Mouse (Mus musculus): ENCODE measurements around the gene Alyref2. TPM values are rescaled to one million over a fixed set of nuclear protein-coding genes. Genes with fewer than 3 reads are reported as not detected.

The Alyref2 gene
- polyA plus RNA-seq (2012; rRNA removed), result 3.2 and 3.3 TPM in 2 replicates

DNA sequence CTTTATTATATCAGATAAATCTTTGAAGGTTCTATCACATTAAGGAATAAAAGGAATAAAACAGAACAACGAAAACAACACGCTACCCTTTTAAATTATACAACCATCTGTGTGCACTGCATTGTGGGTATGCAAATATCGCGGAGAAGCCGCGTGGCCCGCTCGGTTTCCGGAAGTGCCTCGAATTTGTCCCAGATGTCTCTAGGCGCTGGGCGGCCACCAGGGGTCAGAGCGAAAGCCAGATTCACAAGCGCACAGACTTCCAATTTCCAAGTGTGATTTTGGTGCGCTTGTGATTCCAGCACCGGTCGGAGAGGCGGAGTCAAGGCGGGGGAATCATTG lies at the start of gene Alyref2:
Alyref2 (plus strand) TSS at position 229 of the 342 bp plus-strand sequence.
- no peaks in the 10 kb centered on the region for H3K27me3 ChIP-seq (replicated peaks; ENCODE audit: control insufficient read depth, insufficient read depth, low read length)
- no peaks in the 10 kb centered on the region for H3K36me3 ChIP-seq (ENCODE audit: control insufficient read depth, insufficient read depth, low read length)
- DNase-seq, result peak; percentile 98
- TF ChIP-seq POLR2A (IDR thresholded peaks at IDR 0.05; ENCODE audit: low read depth, low read length) (no peak), CTCF (conservative IDR thresholded peaks at IDR 0.05; ENCODE audit: insufficient read depth, insufficient read length, low read depth, low read length) (peak; percentile 72)
- H3K27ac ChIP-seq (ENCODE audit: insufficient read depth, low read depth, low read length), result peak within 1 kb of the TSS; percentile 63
- H3K4me1 ChIP-seq (ENCODE audit: control insufficient read depth, insufficient read depth, low read length), result peaks cover 2% of the 10 kb centered on the region; the same call in 1 of the 2 replicates
- peak within 1 kb of the TSS; percentile 57 for H3K4me3 ChIP-seq (ENCODE audit: insufficient read depth, low read depth, low read length)
- WGBS, result under 1% methylated on average over 19 of the region's 19 CpGs

GRCm38 (mm10) chr1:171454926-171455325 lies 48.4 kb upstream of the Alyref2 start:
- Histone ChIP-seq H3K4me1 (ENCODE audit: control insufficient read depth, insufficient read depth, low read length) (peaks cover 3% of the 10 kb centered on the region; the same call in 1 of the 2 replicates), H3K36me3 (ENCODE audit: control insufficient read depth, insufficient read depth, low read length) (no peaks in the 10 kb centered on the region), H3K4me3 (ENCODE audit: insufficient read depth, low read depth, low read length) (no peak overlapping the region), H3K27me3 (replicated peaks; ENCODE audit: control insufficient read depth, insufficient read depth, low read length) (no peaks in the 10 kb centered on the region), H3K27ac (ENCODE audit: insufficient read depth, low read depth, low read length) (no peak overlapping the region)
- TF ChIP-seq POLR2A (IDR thresholded peaks at IDR 0.05; ENCODE audit: low read depth, low read length) (no peak), CTCF (conservative IDR thresholded peaks at IDR 0.05; ENCODE audit: insufficient read depth, insufficient read length, low read depth, low read length) (peak; percentile 25; the same call in 1 of the 2 replicates)
- 72% methylated on average over 6 of the region's 6 CpGs for WGBS
- DNase-seq, result no peak

GRCm38 (mm10) chr1:171457568-171457967 lies 45.7 kb upstream of the Alyref2 start:
- Histone ChIP-seq H3K36me3 (ENCODE audit: control insufficient read depth, insufficient read depth, low read length) (no peaks in the 10 kb centered on the region), H3K4me3 (ENCODE audit: insufficient read depth, low read depth, low read length) (no peak overlapping the region), H3K4me1 (ENCODE audit: control insufficient read depth, insufficient read depth, low read length) (peaks cover 3% of the 10 kb centered on the region; the same call in 1 of the 2 replicates), H3K27me3 (replicated peaks; ENCODE audit: control insufficient read depth, insufficient read depth, low read length) (no peaks in the 10 kb centered on the region), H3K27ac (ENCODE audit: insufficient read depth, low read depth, low read length) (no peak overlapping the region)
- DNase-seq, result no peak
- WGBS, result 73% methylated on average over 1 of the region's 1 CpGs
- TF ChIP-seq POLR2A (IDR thresholded peaks at IDR 0.05; ENCODE audit: low read depth, low read length) (no peak), CTCF (conservative IDR thresholded peaks at IDR 0.05; ENCODE audit: insufficient read depth, insufficient read length, low read depth, low read length) (no peak)

DNA sequence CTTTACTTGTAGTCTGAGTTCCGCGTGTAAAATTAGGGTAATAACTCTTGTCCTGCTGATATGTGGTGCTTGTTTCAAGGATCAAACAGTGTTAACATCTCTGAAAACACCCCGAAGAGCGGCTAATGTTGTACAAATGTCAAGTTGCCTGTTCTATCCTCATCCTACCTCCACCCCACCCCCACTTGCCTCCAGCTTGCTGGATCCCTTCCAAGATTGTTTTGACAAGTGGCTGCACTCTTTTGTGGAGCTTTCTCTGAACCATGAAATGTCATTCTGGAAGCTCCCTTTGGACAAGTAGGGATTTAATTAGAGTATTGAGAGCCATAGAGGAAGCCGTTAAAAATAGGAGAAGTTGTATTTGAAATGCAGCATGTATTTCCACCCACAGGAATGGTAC lies 43.5 kb upstream of the Alyref2 start:
- WGBS, result 25% methylated on average over 5 of the region's 5 CpGs
- no peaks in the 10 kb centered on the region for H3K27me3 ChIP-seq (replicated peaks; ENCODE audit: control insufficient read depth, insufficient read depth, low read length)
- H3K27ac ChIP-seq (ENCODE audit: insufficient read depth, low read depth, low read length), result no peak overlapping the region
- peaks cover 2% of the 10 kb centered on the region; the same call in 1 of the 2 replicates for H3K36me3 ChIP-seq (ENCODE audit: control insufficient read depth, insufficient read depth, low read length)
- H3K4me1 ChIP-seq (ENCODE audit: control insufficient read depth, insufficient read depth, low read length), result peaks cover 3% of the 10 kb centered on the region; the same call in 1 of the 2 replicates
- TF ChIP-seq CTCF (conservative IDR thresholded peaks at IDR 0.05; ENCODE audit: insufficient read depth, insufficient read length, low read depth, low read length) (no peak), POLR2A (IDR thresholded peaks at IDR 0.05; ENCODE audit: low read depth, low read length) (no peak)
- peak; percentile 61 for DNase-seq
- no peak overlapping the region for H3K4me3 ChIP-seq (ENCODE audit: insufficient read depth, low read depth, low read length)

- H3K4me3 ChIP-seq (ENCODE audit: insufficient read depth, low read depth, low read length), result no peak overlapping the region
- no peak overlapping the region for H3K27ac ChIP-seq (ENCODE audit: insufficient read depth, low read depth, low read length)
- peaks cover under 1% of the 10 kb centered on the region; the same call in 1 of the 2 replicates for H3K4me1 ChIP-seq (ENCODE audit: control insufficient read depth, insufficient read depth, low read length)
- peaks cover 2% of the 10 kb centered on the region; the same call in 1 of the 2 replicates for H3K36me3 ChIP-seq (ENCODE audit: control insufficient read depth, insufficient read depth, low read length)
- WGBS, result 86% methylated on average over 22 of the region's 22 CpGs
- DNase-seq, result no peak
- no peak for TF ChIP-seq CTCF (conservative IDR thresholded peaks at IDR 0.05; ENCODE audit: insufficient read depth, insufficient read length, low read depth, low read length)
- TF ChIP-seq POLR2A (IDR thresholded peaks at IDR 0.05; ENCODE audit: low read depth, low read length), result no peak
- no peaks in the 10 kb centered on the region for H3K27me3 ChIP-seq (replicated peaks; ENCODE audit: control insufficient read depth, insufficient read depth, low read length)
Measured at GRCm38 (mm10) chr1:171460551-171461503, 42.5 kb upstream of the Alyref2 start.

DNA sequence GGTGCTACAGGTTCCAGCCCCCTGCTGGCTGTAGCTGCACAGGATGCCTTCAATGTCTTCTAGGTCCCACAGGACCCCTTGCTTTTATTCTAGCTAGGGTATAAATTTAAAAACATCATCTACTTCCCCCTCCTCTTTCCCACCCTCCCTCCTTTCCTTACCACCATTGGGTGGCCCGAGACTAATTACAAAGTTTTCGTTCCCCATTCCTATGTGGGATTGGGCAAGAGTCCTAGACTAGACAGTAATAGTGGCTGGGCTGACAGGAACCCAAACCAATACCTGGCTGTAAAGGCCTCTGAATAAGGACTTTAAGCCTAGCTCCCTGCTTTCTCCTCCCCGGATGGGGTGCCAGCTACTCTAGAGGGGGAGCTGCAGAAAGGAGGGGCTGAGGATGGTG lies 40.1 kb upstream of the Alyref2 start:
- no peak overlapping the region for H3K4me3 ChIP-seq (ENCODE audit: insufficient read depth, low read depth, low read length)
- H3K4me1 ChIP-seq (ENCODE audit: control insufficient read depth, insufficient read depth, low read length), result no peaks in the 10 kb centered on the region
- H3K36me3 ChIP-seq (ENCODE audit: control insufficient read depth, insufficient read depth, low read length), result peaks cover 2% of the 10 kb centered on the region; the same call in 1 of the 2 replicates
- no peak for TF ChIP-seq POLR2A (IDR thresholded peaks at IDR 0.05; ENCODE audit: low read depth, low read length)
- no peak for TF ChIP-seq CTCF (conservative IDR thresholded peaks at IDR 0.05; ENCODE audit: insufficient read depth, insufficient read length, low read depth, low read length)
- 82% methylated on average over 3 of the region's 3 CpGs for WGBS
- H3K27ac ChIP-seq (ENCODE audit: insufficient read depth, low read depth, low read length), result no peak overlapping the region
- DNase-seq, result no peak
- no peaks in the 10 kb centered on the region for H3K27me3 ChIP-seq (replicated peaks; ENCODE audit: control insufficient read depth, insufficient read depth, low read length)

Data from kidney, adult 2 months (tissue).